Mouse (Mus musculus) intestine, embryonic 15.5 days (tissue): ENCODE measurements at regions not wholly inside any gene's neighbourhood (a gene's known extent, or its start where the extent isn't known, plus 50 kb on each side); places are given as distances from the start of the nearest gene placed in this dataset.

Experiments used
- ATAC-seq: fragments of 200-750 bp; cut with Nextera tagmentation; 2 replicates; pipeline ENCODE4 v1.8.0; 2017; ENCODE audit warnings: moderate TSS enrichment, moderate library complexity
- H3K27ac ChIP-seq: fragments of 300-500 bp; sonication (generic); 2 replicates; pipeline ENCODE4 v1.5.1; 2015; ENCODE audit warnings: mild to moderate bottlenecking, inconsistent platforms
- H3K27me3 ChIP-seq: fragments of 300-500 bp; sonication (generic); replicated peaks from 2 replicates; pipeline ENCODE4 v1.6.1; 2015; ENCODE audit warnings: inconsistent platforms
- H3K36me3 ChIP-seq: fragments of 300-500 bp; sonication (generic); 2 replicates; pipeline ENCODE4 v1.6.1; 2015; ENCODE audit warnings: inconsistent platforms
- H3K4me1 ChIP-seq: fragments of 300-500 bp; sonication (generic); replicated peaks from 2 replicates; pipeline ENCODE4 v1.6.1; 2015; ENCODE audit warnings: inconsistent platforms
- H3K4me2 ChIP-seq: fragments of 300-500 bp; sonication (generic); replicated peaks from 2 replicates; pipeline ENCODE4 v1.6.1; 2015; ENCODE audit warnings: mild to moderate bottlenecking, inconsistent platforms
- H3K4me3 ChIP-seq: fragments of 300-500 bp; sonication (generic); replicated peaks from 2 replicates; pipeline ENCODE4 v1.5.1; 2015; ENCODE audit warnings: inconsistent platforms
- H3K9ac ChIP-seq: fragments of 300-500 bp; sonication (generic); 2 replicates; pipeline ENCODE4 v1.6.1; 2015; ENCODE audit warnings: inconsistent platforms
- H3K9me3 ChIP-seq: fragments of 300-500 bp; sonication (generic); 2 replicates; pipeline ENCODE4 v1.6.1; 2016; ENCODE audit warnings: inconsistent platforms
- whole genome bisulfite sequencing: fragments of 180-500 bp; shearing (Covaris S2); methylation state at CpG from one replicate; pipeline ENCODE4 v1.1.7; 2015; 5-methylcytosine and 5-hydroxymethylcytosine counted together

DNA sequence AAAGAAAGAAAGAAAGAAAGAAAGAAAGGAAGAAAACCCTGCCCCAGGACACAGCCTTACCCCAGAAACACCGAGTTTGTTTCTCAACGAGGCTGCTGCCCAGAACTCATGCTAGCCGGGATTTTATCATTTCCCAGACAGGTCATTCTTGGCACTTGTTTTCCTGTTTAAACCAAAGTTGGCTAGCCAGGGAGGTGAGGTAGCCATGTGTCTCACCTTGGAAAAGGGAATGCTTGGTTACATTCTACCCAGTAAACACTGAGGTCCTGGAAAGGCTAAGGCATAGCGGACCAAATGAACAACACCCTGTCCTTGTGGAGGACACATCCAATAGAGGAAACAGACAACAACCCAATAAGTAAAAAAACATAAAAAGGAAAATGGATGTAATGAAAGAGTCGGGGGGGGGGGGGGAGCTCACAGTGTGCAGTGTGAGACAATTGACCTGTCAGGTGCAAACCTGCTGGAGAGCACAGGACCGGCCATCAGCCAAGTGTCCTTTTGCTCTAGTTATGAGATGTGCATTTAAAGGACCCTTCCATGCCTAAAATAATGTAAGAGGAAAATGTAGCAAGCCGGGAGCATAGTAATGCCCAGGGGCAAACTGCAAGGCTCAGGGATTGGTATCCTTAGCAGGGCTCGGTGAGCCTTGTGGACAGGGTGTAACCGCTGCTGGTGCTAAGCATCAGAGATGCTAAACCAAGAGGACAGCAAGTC is 78.2 kb upstream of the Fzd7 start:
- Histone ChIP-seq H3K27ac (no peak overlapping the region), H3K4me2 (no peak overlapping the region), H3K9me3 (no peaks in the 10 kb centered on the region), H3K4me1 (no peaks in the 10 kb centered on the region), H3K36me3 (no peaks in the 10 kb centered on the region), H3K9ac (no peak overlapping the region), H3K4me3 (no peak overlapping the region), H3K27me3 (no peaks in the 10 kb centered on the region)
- ATAC-seq = no peak
- WGBS = 89% methylated on average over 9 of the region's 9 CpGs

- Histone ChIP-seq H3K4me1 (no peaks in the 10 kb centered on the region), H3K9ac (no peak overlapping the region), H3K4me2 (no peak overlapping the region), H3K9me3 (no peaks in the 10 kb centered on the region), H3K4me3 (no peak overlapping the region), H3K27ac (no peak overlapping the region), H3K36me3 (no peaks in the 10 kb centered on the region), H3K27me3 (no peaks in the 10 kb centered on the region)
- ATAC-seq = no peak
- 76% methylated on average over 8 of the region's 8 CpGs for WGBS
Observed at GRCm38 (mm10) chr1:59405370-59405769, 76.9 kb upstream of the Fzd7 start.

DNA sequence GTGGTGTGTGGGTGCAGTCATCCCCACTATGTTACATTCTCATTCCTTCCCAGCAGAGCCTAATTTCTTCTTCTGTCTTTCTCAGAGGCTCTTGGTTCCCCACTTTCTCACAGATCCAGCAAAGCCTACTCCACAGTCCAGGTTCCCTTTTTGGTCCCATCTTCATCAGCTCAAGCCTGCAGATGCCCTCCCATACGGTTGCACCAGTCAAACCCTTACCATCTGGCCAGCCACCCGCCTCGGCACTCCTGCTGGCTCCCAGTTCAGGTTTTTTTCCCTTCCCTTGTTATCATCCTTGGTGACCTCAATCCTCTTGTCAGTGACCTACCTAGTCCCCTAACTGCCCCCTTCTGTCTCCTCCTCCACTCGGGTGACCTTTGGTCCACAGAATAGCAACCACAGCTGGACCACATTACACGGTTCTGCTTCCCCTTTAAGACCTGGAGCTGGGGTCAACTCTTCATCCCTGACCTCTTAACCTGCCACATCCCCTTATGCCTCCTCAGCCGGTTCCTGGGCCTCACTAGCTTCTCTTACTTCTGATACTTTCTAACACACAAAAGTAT is 75.4 kb upstream of the Fzd7 start:
- Histone ChIP-seq H3K27ac (no peak overlapping the region), H3K9me3 (no peaks in the 10 kb centered on the region), H3K4me3 (no peak overlapping the region), H3K4me2 (no peak overlapping the region), H3K9ac (no peak overlapping the region), H3K4me1 (no peaks in the 10 kb centered on the region), H3K27me3 (no peaks in the 10 kb centered on the region), H3K36me3 (no peaks in the 10 kb centered on the region)
- no peak for ATAC-seq
- WGBS = 47% methylated on average over 6 of the region's 6 CpGs

DNA sequence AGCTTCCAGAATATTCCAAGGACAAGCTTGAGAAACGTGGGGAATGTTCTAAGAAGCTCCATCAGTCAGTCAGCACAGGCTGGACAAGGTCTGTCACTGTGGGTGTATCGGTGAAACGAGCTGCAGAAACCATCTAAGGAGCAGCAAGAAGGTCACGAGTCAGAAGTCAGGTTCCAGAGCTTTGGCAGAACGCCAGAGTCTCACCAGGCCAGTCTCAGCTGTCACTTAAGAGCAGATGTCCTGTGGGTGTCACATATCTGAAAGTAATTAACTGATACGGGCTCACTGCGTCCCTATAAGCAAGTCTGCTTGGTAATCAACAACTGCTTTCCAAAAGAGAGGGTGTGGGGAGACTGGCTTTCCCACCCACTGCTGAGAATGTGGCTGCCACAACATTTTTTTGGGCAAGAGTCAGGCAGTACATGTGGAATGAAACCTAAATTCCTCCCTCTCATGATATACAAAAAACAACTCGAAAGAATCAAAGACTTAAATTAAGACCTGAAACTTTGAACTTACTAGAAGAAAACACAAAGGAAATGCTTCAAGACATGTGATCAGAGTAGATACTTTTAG is 72.6 kb upstream of the Fzd7 start:
- no peak overlapping the region for H3K9ac ChIP-seq
- no peak overlapping the region for H3K27ac ChIP-seq
- 20% methylated on average over 8 of the region's 8 CpGs for WGBS
- no peak overlapping the region for H3K4me2 ChIP-seq
- no peaks in the 10 kb centered on the region for H3K27me3 ChIP-seq
- H3K36me3 ChIP-seq = no peaks in the 10 kb centered on the region
- no peaks in the 10 kb centered on the region for H3K4me1 ChIP-seq
- ATAC-seq = peak; percentile 78
- H3K4me3 ChIP-seq = no peak overlapping the region
- no peaks in the 10 kb centered on the region for H3K9me3 ChIP-seq

DNA sequence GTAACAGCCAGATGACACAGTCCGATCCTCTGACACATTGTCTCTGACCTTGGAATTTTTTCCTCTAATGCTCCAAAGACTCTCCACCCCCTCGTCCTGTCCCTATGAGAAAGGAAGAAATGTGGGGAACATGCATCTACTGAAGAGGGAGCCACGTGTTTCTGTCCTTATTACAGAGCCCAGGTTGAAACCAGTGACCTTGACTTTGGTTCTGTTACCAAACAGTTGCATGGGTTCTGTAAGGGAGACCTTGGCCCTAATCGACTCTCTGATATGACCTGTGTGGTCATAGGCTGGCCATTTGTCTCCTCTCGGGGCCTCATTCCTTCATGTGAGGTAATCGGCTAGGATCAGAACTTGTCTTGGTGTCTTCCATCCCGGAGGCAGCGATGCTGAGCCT is 69.0 kb upstream of the Fzd7 start:
- Histone ChIP-seq H3K4me3 (no peak overlapping the region), H3K36me3 (no peaks in the 10 kb centered on the region), H3K9ac (no peak overlapping the region), H3K4me1 (no peaks in the 10 kb centered on the region), H3K9me3 (no peaks in the 10 kb centered on the region), H3K4me2 (no peak overlapping the region), H3K27ac (no peak overlapping the region), H3K27me3 (no peaks in the 10 kb centered on the region)
- WGBS = 86% methylated on average over 8 of the region's 8 CpGs
- ATAC-seq = no peak

DNA sequence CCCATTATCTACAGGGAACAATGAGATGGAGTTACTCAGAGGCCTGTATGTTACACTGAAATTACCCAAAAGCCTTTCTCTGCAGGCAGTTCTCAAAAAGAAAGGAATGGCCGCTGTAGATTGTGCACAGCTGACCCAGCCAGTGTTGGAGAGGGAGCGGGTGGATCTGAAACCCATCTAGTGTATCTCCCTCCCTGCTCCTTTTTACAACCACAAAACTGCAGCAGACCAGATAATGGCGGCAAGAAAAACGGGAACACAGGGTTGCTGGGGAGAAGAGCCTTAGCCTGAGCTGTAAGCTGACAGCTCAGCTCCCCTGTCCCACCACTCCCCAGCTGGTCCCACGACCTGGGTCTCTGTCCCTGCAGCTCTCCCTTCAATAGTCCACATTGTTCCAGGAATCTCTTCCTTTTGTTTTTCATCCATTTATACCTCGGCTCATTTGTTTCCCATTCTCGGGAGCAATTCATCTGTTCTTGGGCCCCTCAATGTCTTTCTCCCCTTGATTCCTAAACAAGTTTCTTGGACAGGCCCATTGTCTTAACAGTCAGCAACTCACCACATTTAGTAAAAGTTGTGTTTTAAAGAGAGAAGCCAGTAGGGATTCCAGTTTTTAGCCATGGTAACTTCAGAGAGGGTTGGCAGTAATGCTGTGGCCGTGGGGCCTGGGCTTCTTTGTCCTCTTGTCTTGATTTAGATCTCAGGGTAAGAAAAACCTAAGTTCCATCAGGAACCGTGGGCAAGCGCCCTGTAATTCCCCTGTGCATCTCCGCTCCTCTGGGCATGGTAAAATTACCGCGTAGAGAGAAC is 67.6 kb upstream of the Fzd7 start:
- WGBS = 75% methylated on average over 13 of the region's 13 CpGs
- Histone ChIP-seq H3K36me3 (no peaks in the 10 kb centered on the region), H3K9ac (no peak overlapping the region), H3K9me3 (no peaks in the 10 kb centered on the region), H3K4me2 (no peak overlapping the region), H3K4me3 (no peak overlapping the region), H3K27ac (no peak overlapping the region), H3K27me3 (no peaks in the 10 kb centered on the region), H3K4me1 (no peaks in the 10 kb centered on the region)
- no peak for ATAC-seq

- WGBS = 87% methylated on average over 11 of the region's 11 CpGs
- no peak overlapping the region for H3K9ac ChIP-seq
- no peaks in the 10 kb centered on the region for H3K4me1 ChIP-seq
- H3K9me3 ChIP-seq = no peaks in the 10 kb centered on the region
- ATAC-seq = no peak
- H3K27me3 ChIP-seq = no peaks in the 10 kb centered on the region
- no peak overlapping the region for H3K4me3 ChIP-seq
- H3K36me3 ChIP-seq = no peaks in the 10 kb centered on the region
- H3K4me2 ChIP-seq = no peak overlapping the region
- no peak overlapping the region for H3K27ac ChIP-seq
Observed at GRCm38 (mm10) chr1:59415733-59416312, 66.4 kb upstream of the Fzd7 start.

GRCm38 (mm10) chr1:59417317-59417716 is 64.9 kb upstream of the Fzd7 start:
- Histone ChIP-seq H3K4me1 (peaks cover 1% of the 10 kb centered on the region; the same call in 1 of the 2 replicates), H3K4me2 (no peak overlapping the region), H3K9ac (no peak overlapping the region), H3K36me3 (no peaks in the 10 kb centered on the region), H3K27ac (no peak overlapping the region), H3K9me3 (no peaks in the 10 kb centered on the region), H3K4me3 (no peak overlapping the region), H3K27me3 (no peaks in the 10 kb centered on the region)
- ATAC-seq = peak; percentile 53; the same call in 1 of the 2 replicates
- 18% methylated on average over 1 of the region's 1 CpGs for WGBS

DNA sequence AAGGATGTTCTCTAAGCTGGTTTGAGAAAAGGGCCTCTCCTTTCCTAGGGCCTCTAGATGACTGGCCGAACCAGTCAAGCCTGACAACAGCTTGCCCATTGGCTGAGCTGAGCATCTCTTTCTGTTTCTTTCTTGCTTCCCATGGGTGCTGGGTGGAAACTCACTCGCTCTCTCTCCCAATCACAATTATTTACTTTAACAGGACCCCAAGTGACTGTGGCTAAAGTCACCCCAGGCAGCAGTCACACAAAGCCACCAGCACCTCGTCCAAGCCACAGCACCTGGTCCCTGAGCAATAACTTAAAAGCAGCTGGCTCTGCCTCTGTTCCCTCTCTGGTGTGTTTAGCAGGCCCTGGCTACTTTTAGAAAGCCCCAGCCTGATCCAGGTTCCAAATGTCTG is 64.3 kb upstream of the Fzd7 start:
- H3K27ac ChIP-seq = no peak overlapping the region
- H3K9me3 ChIP-seq = no peaks in the 10 kb centered on the region
- no peak overlapping the region for H3K9ac ChIP-seq
- no peak overlapping the region for H3K4me2 ChIP-seq
- H3K27me3 ChIP-seq = no peaks in the 10 kb centered on the region
- peaks cover 8% of the 10 kb centered on the region for H3K4me1 ChIP-seq
- WGBS = 69% methylated on average over 3 of the region's 3 CpGs
- H3K4me3 ChIP-seq = no peak overlapping the region
- no peak for ATAC-seq
- H3K36me3 ChIP-seq = no peaks in the 10 kb centered on the region

DNA sequence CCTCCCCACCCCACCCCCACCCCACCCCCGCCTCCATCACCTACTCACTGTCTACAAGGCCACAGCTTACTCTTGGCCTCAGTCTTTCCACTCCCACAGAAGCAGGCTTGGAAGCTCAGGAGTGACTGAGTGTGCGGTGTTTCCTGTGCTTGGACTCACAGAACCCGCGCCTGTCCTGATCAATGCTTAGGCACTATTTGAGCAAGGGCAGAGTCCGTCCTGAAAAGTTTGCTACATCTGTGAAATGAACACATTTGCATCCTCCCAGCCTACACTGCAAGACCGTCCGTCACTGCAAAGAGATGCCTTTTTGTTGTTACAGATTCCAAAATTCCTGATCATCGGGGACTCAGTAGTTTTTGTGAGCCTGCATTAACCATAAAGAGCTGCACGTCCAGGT is 63.5 kb upstream of the Fzd7 start:
- Histone ChIP-seq H3K9ac (no peak overlapping the region), H3K27me3 (no peaks in the 10 kb centered on the region), H3K4me2 (no peak overlapping the region), H3K27ac (no peak overlapping the region), H3K9me3 (no peaks in the 10 kb centered on the region), H3K4me3 (no peak overlapping the region), H3K4me1 (peaks cover 14% of the 10 kb centered on the region), H3K36me3 (no peaks in the 10 kb centered on the region)
- WGBS = 82% methylated on average over 9 of the region's 9 CpGs
- no peak for ATAC-seq

GRCm38 (mm10) chr1:59422981-59423941 is 59.0 kb upstream of the Fzd7 start:
- peak overlapping the region; percentile 37 for H3K4me2 ChIP-seq
- WGBS = 26% methylated on average over 19 of the region's 19 CpGs
- H3K27ac ChIP-seq = 0 out of 2 replicates have a peak overlapping the region, but pooled peaks have one; percentile 40

More at GRCm38 (mm10) chr1:59422981-59423941, 59.0 kb upstream of the Fzd7 start:
- no peaks in the 10 kb centered on the region for H3K9me3 ChIP-seq
- peaks cover 14% of the 10 kb centered on the region for H3K4me1 ChIP-seq
- H3K9ac ChIP-seq = no peak overlapping the region
- peak; percentile 76 for ATAC-seq
- no peaks in the 10 kb centered on the region for H3K36me3 ChIP-seq
- H3K27me3 ChIP-seq = no peaks in the 10 kb centered on the region
- H3K4me3 ChIP-seq = no peak overlapping the region
